Mouse (Mus musculus) neural tube, embryonic 11.5 days (tissue): ENCODE data around the gene Dgkh. TPM values are rescaled to one million over a fixed set of nuclear protein-coding genes. Genes with fewer than 3 reads are reported as not detected.

Source experiments
- ATAC-seq: fragments of 200-750 bp; cut with Nextera tagmentation; 2 replicates; pipeline ENCODE4 v1.8.0; 2017; ENCODE audit warnings: moderate number of reproducible peaks, mild to moderate bottlenecking, moderate TSS enrichment, moderate library complexity; ENCODE audit not compliant: insufficient read depth, low FRiP score, low TSS enrichment
- DNase-seq: peaks from one replicate; pipeline ENCODE4 v3.0.0-alpha.2; 2015; ENCODE audit warnings: low spot score
- H3K27ac ChIP-seq: fragments of 300-500 bp; sonication (generic); 2 replicates; pipeline ENCODE4 v1.5.1; 2014; ENCODE audit warnings: low read depth, mild to moderate bottlenecking, low read length
- H3K27me3 ChIP-seq: fragments of 300-500 bp; sonication (generic); 2 replicates; pipeline ENCODE4 v1.6.1; 2014; ENCODE audit warnings: mild to moderate bottlenecking, low read length, mixed read lengths; ENCODE audit not compliant: control insufficient read depth, insufficient read depth
- H3K36me3 ChIP-seq: fragments of 300-500 bp; sonication (generic); 2 replicates; pipeline ENCODE4 v1.6.1; 2014; ENCODE audit warnings: mild to moderate bottlenecking, low read length, moderate library complexity, mixed read lengths; ENCODE audit not compliant: control insufficient read depth, insufficient read depth
- H3K4me1 ChIP-seq: fragments of 300-500 bp; sonication (generic); 2 replicates; pipeline ENCODE4 v1.6.1; 2014; ENCODE audit warnings: low read length, mixed read lengths; ENCODE audit not compliant: control insufficient read depth, insufficient read depth
- H3K4me2 ChIP-seq: fragments of 300-500 bp; sonication (generic); 2 replicates; pipeline ENCODE4 v1.6.1; 2014; ENCODE audit warnings: low read depth, mild to moderate bottlenecking, moderate library complexity
- H3K4me3 ChIP-seq: fragments of 300-500 bp; sonication (generic); 2 replicates; pipeline ENCODE4 v1.5.1; 2014; ENCODE audit warnings: low read depth, low read length
- H3K9ac ChIP-seq: fragments of 300-500 bp; sonication (generic); 2 replicates; pipeline ENCODE4 v1.6.1; 2014; ENCODE audit warnings: mild to moderate bottlenecking, low read length
- H3K9me3 ChIP-seq: fragments of 300-500 bp; sonication (generic); 2 replicates; pipeline ENCODE4 v1.6.1; 2016; ENCODE audit warnings: low read length; ENCODE audit not compliant: control insufficient read depth
- WGBS: fragments of 180-500 bp; shearing (Covaris S2); extraction: QIAGEN DNeasy Blood & Tissue Kit; methylation state at CpG from one replicate; pipeline ENCODE4 v1.1.7; 2014; 5-methylcytosine and 5-hydroxymethylcytosine counted together
- polyA plus RNA-seq: library from polyadenylated mRNA; unstranded; fragments of >200 nt; fragmentation: Nextera tagmentation; extraction: Ambion mirVana; gene quantifications from 2 replicates; pipeline ENCODE4 v1.2.1, GENCODE M21; 2014

Gene Dgkh
- polyA plus RNA-seq, 1 experiment from 2014 or later, result 8.2 TPM

- H3K4me2 ChIP-seq, result no peak overlapping the region
- WGBS, result 87% methylated on average over 8 of the region's 8 CpGs
- ATAC-seq, result no peak
- DNase-seq, result no peak
- no peak overlapping the region for H3K4me3 ChIP-seq
- no peaks in the 10 kb centered on the region for H3K4me1 ChIP-seq
- H3K36me3 ChIP-seq, result no peaks in the 10 kb centered on the region
- H3K9ac ChIP-seq, result no peak overlapping the region
- no peaks in the 10 kb centered on the region for H3K27me3 ChIP-seq
- H3K9me3 ChIP-seq, result no peaks in the 10 kb centered on the region
- no peak overlapping the region for H3K27ac ChIP-seq
Observed at GRCm38 (mm10) chr14:78528461-78529425, 203.8 kb downstream of the Dgkh start.

- ATAC-seq (no peak), DNase-seq (no peak)
- Histone ChIP-seq H3K36me3 (no peaks in the 10 kb centered on the region), H3K9me3 (no peaks in the 10 kb centered on the region), H3K27me3 (no peaks in the 10 kb centered on the region), H3K9ac (no peak overlapping the region), H3K4me1 (no peaks in the 10 kb centered on the region), H3K4me2 (no peak overlapping the region), H3K27ac (no peak overlapping the region), H3K4me3 (no peak overlapping the region)
- 75% methylated on average over 6 of the region's 6 CpGs for WGBS
Observed at GRCm38 (mm10) chr14:78526907-78527306, 205.7 kb downstream of the Dgkh start.

GRCm38 (mm10) chr14:78526475-78526874 is 206.1 kb downstream of the Dgkh start:
- Histone ChIP-seq H3K9ac (no peak overlapping the region), H3K9me3 (no peaks in the 10 kb centered on the region), H3K27ac (no peak overlapping the region), H3K36me3 (no peaks in the 10 kb centered on the region), H3K4me2 (no peak overlapping the region), H3K27me3 (no peaks in the 10 kb centered on the region), H3K4me1 (no peaks in the 10 kb centered on the region), H3K4me3 (no peak overlapping the region)
- DNase-seq (no peak), ATAC-seq (no peak)
- 74% methylated on average over 3 of the region's 3 CpGs for WGBS

- Histone ChIP-seq H3K9ac (no peak overlapping the region), H3K27me3 (no peaks in the 10 kb centered on the region), H3K36me3 (no peaks in the 10 kb centered on the region), H3K4me3 (no peak overlapping the region), H3K27ac (no peak overlapping the region), H3K9me3 (no peaks in the 10 kb centered on the region), H3K4me2 (no peak overlapping the region), H3K4me1 (no peaks in the 10 kb centered on the region)
- DNase-seq (no peak), ATAC-seq (no peak)
- WGBS, result 89% methylated on average over 3 of the region's 3 CpGs
Observed at GRCm38 (mm10) chr14:78525611-78526457, 206.7 kb downstream of the Dgkh start.

GRCm38 (mm10) chr14:78525059-78525458 is 207.5 kb downstream of the Dgkh start:
- ATAC-seq (no peak), DNase-seq (no peak)
- Histone ChIP-seq H3K9ac (no peak overlapping the region), H3K27ac (no peak overlapping the region), H3K27me3 (no peaks in the 10 kb centered on the region), H3K4me1 (no peaks in the 10 kb centered on the region), H3K36me3 (no peaks in the 10 kb centered on the region), H3K4me3 (no peak overlapping the region), H3K9me3 (no peaks in the 10 kb centered on the region), H3K4me2 (no peak overlapping the region)
- WGBS, result 85% methylated on average over 2 of the region's 2 CpGs

GRCm38 (mm10) chr14:78510713-78511112 is 221.9 kb downstream of the Dgkh start:
- Histone ChIP-seq H3K9me3 (no peaks in the 10 kb centered on the region), H3K27ac (no peak overlapping the region), H3K36me3 (peaks cover 9% of the 10 kb centered on the region), H3K9ac (no peak overlapping the region), H3K4me3 (no peak overlapping the region), H3K4me1 (no peaks in the 10 kb centered on the region), H3K4me2 (no peak overlapping the region), H3K27me3 (no peaks in the 10 kb centered on the region)
- DNase-seq (no peak), ATAC-seq (no peak)
- 86% methylated on average over 9 of the region's 9 CpGs for WGBS

- Histone ChIP-seq H3K9me3 (no peaks in the 10 kb centered on the region), H3K4me2 (no peak overlapping the region), H3K9ac (no peak overlapping the region), H3K4me1 (no peaks in the 10 kb centered on the region), H3K36me3 (peaks cover 9% of the 10 kb centered on the region), H3K4me3 (no peak overlapping the region), H3K27me3 (no peaks in the 10 kb centered on the region), H3K27ac (no peak overlapping the region)
- WGBS, result 93% methylated on average over 6 of the region's 6 CpGs
- DNase-seq (no peak), ATAC-seq (no peak)
Observed at GRCm38 (mm10) chr14:78509791-78510190, 222.8 kb downstream of the Dgkh start.
